Comparison of ENCODE assay signal across 10 mouse cellular contexts in the genomic region with DNA sequence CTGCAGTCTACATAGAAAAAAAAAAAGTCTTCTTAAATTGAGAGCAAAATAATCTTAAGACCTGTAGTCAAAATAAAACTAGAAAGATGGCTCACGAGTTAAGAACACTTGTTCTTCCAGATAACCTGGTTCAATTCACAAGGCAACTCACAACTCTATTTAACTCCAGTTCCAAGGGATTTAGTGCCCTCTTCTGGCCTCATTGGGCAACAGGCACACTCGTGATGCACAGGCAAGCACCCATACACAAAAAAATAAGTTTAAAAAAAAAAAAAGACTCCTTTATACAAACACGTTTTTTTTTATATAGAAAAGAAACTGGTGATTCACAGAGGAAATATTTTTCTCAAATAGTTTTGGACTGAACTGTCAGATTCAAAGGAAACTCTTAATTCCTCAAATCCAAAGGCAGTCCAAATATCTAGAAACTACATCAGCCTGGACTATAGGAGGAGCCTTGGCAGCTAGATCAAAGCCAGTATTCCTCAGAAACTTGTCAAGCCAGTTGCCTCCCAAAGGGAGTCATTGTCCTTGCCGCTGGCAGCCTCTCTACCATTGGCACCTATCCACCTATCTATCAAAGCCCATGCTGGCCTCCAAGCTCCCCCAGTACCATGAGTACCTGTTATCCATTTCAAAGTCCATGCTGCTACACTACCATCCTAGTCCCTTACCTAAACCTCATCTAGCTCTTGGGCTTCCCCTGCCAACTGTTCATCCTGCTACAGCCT. TPM values are rescaled to one million over a fixed set of nuclear protein-coding genes. Genes with fewer than 3 reads are reported as not detected.
DNase-seq lines count a peak whose midpoint lies in the region; TF ChIP-seq lines count a peak whose summit lies in the region.
"Had no signal": no experiment of that assay in that cellular context is flagged by ENCODE, and none has a peak within 500 bp of the region (broad histone marks: within the 10 kb centered on the region; RNA-seq: fewer than 3 reads in every experiment).

No protein-coding gene starts in this region.

- peak; percentile 43 to 75 for DNase-seq in adrenal gland, adult (ENCODE audit: inconsistent age in 2 of 2, low spot score in 1 of 2)
- no peak for DNase-seq in adrenal gland, postnatal 4 days (ENCODE audit: low spot score in 2 of 2)
- no peak for DNase-seq in left cerebral cortex, adult 2 months (ENCODE audit: extremely low spot score in 1 of 2, low spot score in 2 of 2)
- DNase-seq in left cerebral cortex, postnatal 36 days (ENCODE audit: low spot score in 2 of 2): no peak
- DNase-seq in adrenal gland, adult 8-10 months: peak; percentile 31
- DNase-seq in kidney, postnatal 36 days: peak; percentile 18 to 36
- no peak for DNase-seq in left cerebral cortex, adult 18-20 months (ENCODE audit: low spot score in 2 of 2)
- DNase-seq in heart, postnatal 4 days: no peak

- intact Hi-C loops in left cerebral cortex, adult 2 months (cut with DNase I): loop anchor here (5.0 kb wide), 1 partner anchor 1019 kb away; no protein-coding TSS in a partner anchor
- intact Hi-C loops in left cerebral cortex, postnatal 36 days (cut with DNase I): no loop called here

- peak; percentile 34 for TF ChIP-seq CTCF in left cerebral cortex, adult 2 months (IDR thresholded peaks at IDR 0.05)

- H3K4me3 ChIP-seq in left cerebral cortex, adult 2 months: no peak overlapping the region
- H3K4me3 ChIP-seq: forebrain, embryonic 10.5 days; limb, embryonic 13.5 days had no signal

- no peak overlapping the region for H3K27ac ChIP-seq in left cerebral cortex, adult 2 months
- H3K27ac ChIP-seq: forebrain, embryonic 10.5 days; limb, embryonic 13.5 days had no signal

RNA-seq across cellular contexts. Expression of a gene that starts 28.5 kb away (rescaled TPM):
- 10 to 100 TPM; 84.1 to 86.4 TPM for total RNA-seq in adrenal gland, postnatal 4 days (2021)
- 10 to 100 TPM; 60.7 to 61.0 TPM for total RNA-seq in left cerebral cortex, adult 2 months (2021)
- total RNA-seq in left cerebral cortex, postnatal 36 days (2021): 10 to 100 TPM; 47.0 to 59.6 TPM
- total RNA-seq in adrenal gland, adult 8-10 months (2022): 10 to 100 TPM; 64.8 to 83.0 (median 76.3) TPM
- total RNA-seq in left cerebral cortex, adult 18-20 months (2021): 10 to 100 TPM; 54.0 to 63.8 TPM
- 10 to 100 TPM; 43.4 to 44.8 TPM for total RNA-seq in heart, postnatal 4 days (2021)

Comparison
In these comparisons a context has a peak if more than half of its experiments do, and no peak if none do; other contexts are left out.
1. DNase-seq: peak in adrenal gland, adult (2 of 2), adrenal gland, adult 8-10 months (single experiment) and kidney, postnatal 36 days (2 of 2); none in adrenal gland, postnatal 4 days (0 of 2), left cerebral cortex, adult 2 months (0 of 2), left cerebral cortex, postnatal 36 days (0 of 2), left cerebral cortex, adult 18-20 months (0 of 2) and heart, postnatal 4 days (single experiment).